Mouse (Mus musculus): ENCODE measurements around the gene Ushbp1.

Gene Ushbp1

GRCm38 (mm10) chr8:71394481-71394880 is 1.1 kb downstream of the Ushbp1 start:
- DNase-seq (ENCODE audit: low read depth, low spot score), result no peak

DNA sequence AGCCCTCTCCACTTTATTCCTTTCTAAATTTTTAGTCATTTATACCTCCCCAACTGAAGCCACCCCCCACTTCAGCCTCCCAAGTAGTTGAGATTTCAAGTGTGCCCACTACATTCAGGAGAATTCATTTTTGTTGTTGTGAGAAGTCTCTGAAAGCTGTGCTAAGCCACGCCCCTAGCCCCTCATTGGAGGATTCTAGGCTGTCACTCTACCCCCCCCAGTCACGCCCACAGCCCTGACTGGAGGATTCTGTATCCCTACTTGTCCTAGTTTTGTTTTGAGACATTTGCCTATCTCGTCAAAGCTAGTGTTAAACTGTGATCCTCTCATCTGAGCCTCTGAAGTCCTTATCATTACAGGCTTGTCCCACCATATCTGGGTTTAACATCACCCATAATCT is 2.7 kb downstream of the Ushbp1 start:
- peak; percentile 70 for DNase-seq (ENCODE audit: low read depth, low spot score)

GRCm38 (mm10) chr8:71392391-71392790 is 3.2 kb downstream of the Ushbp1 start:
- no peak for DNase-seq (ENCODE audit: low read depth, low spot score)

- no peak for DNase-seq (ENCODE audit: low read depth, low spot score)
These were observed 3.9 kb downstream of the Ushbp1 start for GRCm38 (mm10) chr8:71391696-71392095.

- no peak for DNase-seq (ENCODE audit: low read depth, low spot score)
These were observed 7.3 kb downstream of the Ushbp1 start for GRCm38 (mm10) chr8:71388267-71388666.

GRCm38 (mm10) chr8:71385212-71385835 is 10.3 kb downstream of the Ushbp1 start:
- peak; percentile 92 for DNase-seq (ENCODE audit: low read depth, low spot score)

DNA sequence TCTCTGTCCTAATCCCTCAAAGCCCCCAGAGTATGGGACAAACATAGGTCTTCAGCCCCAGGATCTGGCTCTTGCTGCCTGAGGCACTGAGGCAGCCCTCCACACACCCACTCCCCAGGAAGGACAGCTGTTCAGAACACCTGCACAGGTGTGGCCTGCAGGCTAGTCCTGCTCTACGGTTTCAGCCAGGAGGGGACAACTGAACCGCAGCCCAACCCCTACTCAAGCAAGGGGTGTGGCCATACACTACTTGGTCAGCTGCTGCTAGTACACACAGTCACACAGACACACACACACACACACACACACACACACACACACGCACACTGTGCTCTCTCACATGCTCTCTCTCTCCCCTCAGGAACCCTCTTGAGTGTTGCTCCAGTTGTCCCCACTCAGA is 11.7 kb downstream of the Ushbp1 start:
- no peak for DNase-seq (ENCODE audit: low read depth, low spot score)

- DNase-seq (ENCODE audit: low read depth, low spot score), result no peak
These were observed 12.2 kb downstream of the Ushbp1 start for GRCm38 (mm10) chr8:71383396-71383795.

DNA sequence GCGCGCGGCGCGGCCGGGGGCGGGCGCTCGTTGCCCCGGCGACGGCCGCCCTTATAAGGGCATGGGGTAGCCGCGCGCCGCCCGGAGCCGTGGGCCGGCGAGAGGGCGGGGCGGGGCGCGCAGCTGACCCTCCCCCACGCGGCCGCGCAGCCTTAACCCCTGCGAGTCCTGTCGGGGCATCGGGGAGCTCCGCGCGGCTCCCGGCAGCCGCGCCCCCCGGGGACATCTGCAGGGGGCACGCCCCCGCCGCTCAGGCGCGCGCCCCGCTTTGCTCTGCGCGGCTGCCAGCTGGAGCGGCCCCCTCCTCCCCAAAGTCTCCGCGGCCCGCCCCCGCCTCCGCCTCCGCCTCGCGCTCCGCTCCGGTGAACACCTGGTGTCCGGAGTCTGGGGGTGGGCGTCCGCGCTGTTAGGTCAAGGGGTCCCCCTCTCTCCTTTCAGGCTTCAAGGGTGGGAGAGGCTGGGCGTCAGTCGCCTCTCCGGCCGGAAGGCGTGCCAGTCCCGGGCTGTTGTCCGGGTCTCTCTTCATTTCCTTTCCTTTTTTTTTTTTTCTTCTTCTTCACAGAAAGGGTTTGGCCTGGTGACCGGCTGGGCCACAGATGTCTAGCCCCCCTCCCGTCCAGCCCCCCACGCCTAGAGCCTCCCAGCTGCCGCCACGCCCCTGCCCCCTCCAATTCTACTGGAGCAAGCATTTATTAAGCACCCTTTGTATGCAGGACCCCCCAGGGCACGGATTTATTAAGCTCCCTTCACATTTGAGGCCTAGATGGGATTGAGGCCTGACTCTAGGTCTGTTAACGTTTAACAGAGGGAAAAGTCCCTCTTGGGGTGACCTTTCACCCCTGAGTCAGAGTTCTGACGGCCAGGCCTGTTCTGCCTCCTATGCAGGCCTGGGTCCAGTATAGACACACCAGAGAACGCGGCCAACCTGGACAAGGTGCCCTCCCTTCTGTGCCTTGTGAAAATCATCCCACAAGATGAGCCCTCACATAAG is 13.3 kb downstream of the Ushbp1 start:
- peak; percentile 84 for DNase-seq (ENCODE audit: low read depth, low spot score)

- DNase-seq (ENCODE audit: low read depth, low spot score), result peak; percentile 70
These were observed 14.1 kb downstream of the Ushbp1 start, which contains the start of gene Nr2f6 for GRCm38 (mm10) chr8:71381421-71381970. Gene Nr2f6 (minus strand): TSS chr8:71381960.

DNA sequence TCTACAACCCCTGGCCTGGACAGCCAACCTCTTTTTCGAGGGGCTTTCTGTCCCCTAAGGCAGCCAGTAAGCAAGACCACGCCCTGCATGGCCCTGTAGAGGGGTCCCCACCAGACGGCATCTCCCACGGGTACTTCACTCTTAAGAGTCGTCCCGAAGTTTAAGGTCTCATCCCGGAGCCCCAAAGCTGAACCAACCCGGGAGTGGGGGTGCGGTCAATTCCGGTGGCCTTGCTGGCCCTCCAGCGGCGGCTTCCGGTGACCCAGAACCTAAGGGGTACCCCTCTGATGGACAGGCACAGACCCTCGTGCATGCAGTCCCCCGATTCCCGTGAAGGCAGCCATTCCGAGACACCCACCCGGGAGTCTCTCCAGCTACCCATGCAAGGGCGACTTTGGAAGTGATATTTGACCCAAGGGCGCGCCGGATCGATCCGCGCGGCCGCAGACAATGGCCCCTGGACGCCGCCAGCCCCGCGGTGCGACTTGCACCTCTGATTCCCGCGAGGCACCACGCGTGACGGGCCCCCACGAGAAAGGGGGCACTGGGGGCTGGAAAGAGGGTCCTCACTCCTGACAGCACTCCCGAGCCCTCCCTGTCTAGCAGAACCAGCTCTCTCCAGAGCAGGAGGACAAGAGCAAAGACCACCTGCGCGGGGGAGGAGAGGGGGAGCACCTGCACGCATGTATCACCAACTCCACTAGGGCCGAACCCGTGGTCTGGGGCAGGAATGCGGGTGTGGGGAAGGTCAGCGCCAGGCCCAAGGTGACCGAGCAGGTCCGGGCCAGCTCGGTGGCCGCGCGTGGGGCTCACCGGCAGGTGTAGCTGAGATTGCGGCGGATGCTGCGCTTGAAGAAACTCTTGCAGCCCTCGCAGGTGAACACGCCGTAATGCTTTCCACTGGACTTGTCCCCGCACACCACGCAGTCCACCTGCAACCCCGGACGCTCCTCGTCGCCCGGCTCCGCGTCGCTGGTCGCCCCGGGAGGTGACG is 15.1 kb downstream of the Ushbp1 start:
- DNase-seq (ENCODE audit: low read depth, low spot score), result no peak

DNA sequence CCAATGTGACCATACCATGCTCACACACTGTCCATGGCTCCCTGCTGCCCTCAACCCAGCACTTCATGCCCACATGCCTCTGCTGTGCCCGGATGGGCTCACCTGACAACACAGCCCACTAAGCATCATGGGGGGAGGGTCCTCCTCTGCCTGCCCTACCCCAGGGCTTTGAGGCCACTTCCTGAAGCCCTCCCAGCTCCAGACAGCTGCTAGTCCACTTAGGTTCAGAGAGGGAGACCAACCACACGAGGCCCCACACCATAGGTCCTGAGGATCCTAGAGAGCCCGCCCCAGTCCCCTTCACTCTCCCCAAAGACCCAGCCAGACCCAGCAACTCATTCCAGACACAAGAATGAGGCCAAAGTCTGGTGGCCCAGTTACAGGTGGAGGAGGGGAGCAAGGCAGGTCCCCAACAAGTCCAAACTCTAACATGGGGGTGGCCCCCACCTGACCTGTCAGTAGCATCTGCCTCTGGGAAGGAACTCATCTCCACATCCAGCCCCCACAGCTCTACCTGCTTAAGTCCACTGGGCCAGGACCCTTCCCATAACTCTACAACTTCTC is 16.0 kb downstream of the Ushbp1 start:
- DNase-seq (ENCODE audit: low read depth, low spot score), result no peak

GRCm38 (mm10) chr8:71379008-71379407 is 16.6 kb downstream of the Ushbp1 start:
- no peak for DNase-seq (ENCODE audit: low read depth, low spot score)

- DNase-seq (ENCODE audit: low read depth, low spot score), result no peak
These were observed 19.1 kb downstream of the Ushbp1 start for GRCm38 (mm10) chr8:71376423-71377030.

GRCm38 (mm10) chr8:71375581-71376422 is 19.8 kb downstream of the Ushbp1 start:
- DNase-seq (ENCODE audit: low read depth, low spot score), result peak; percentile 95

DNA sequence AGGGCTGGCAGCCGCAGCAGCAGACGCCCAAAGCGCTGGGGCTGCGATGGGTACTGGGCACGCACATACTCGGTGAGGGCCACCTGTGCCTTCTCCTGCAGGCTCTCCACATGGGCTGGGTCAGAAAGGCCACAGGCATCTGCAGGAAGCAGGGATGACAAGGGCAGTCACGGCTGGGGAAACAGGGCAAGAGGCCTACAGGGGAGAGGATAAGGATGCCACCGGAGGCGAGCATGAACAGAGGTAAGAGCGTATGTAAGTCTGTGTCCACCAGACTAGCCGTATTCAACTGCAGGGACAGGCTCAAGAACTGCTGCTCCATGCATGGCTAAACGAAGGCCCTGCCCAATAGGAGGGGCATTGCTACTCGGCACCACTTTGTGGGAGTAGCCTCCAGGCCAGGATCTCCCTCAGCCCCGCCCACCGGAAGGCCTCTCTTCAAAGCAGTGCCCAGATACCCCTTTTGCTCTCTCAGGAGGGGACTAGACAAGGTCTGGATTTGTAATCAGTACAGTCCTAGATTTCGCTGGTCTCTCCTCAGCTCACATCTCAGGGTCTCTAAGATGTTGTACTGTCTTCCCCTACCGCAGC is 20.9 kb downstream of the Ushbp1 start:
- peak; percentile 59 for DNase-seq (ENCODE audit: low read depth, low spot score)

DNA sequence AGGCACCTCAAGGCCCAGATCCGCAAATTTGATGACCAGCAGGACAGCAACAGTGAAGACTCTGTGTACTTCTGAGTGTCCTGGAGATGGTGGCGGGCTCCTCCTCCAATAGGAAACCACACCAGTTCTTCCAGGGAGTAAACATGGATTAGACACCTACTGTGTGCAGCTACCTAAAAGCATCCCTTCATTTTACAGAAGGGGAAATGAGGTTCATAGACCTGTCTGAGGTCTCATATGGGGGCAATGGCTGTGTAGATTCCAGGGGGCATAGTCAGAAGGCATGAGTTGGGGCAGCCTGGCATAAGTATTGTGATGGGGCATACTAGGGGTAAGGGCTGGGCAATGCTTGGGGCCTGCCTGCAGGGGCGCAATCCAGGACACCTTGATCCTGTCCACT is 22.6 kb downstream of the Ushbp1 start:
- no peak for DNase-seq (ENCODE audit: low read depth, low spot score)

GRCm38 (mm10) chr8:71372427-71372826 is 23.2 kb downstream of the Ushbp1 start:
- no peak for DNase-seq (ENCODE audit: low read depth, low spot score)

DNA sequence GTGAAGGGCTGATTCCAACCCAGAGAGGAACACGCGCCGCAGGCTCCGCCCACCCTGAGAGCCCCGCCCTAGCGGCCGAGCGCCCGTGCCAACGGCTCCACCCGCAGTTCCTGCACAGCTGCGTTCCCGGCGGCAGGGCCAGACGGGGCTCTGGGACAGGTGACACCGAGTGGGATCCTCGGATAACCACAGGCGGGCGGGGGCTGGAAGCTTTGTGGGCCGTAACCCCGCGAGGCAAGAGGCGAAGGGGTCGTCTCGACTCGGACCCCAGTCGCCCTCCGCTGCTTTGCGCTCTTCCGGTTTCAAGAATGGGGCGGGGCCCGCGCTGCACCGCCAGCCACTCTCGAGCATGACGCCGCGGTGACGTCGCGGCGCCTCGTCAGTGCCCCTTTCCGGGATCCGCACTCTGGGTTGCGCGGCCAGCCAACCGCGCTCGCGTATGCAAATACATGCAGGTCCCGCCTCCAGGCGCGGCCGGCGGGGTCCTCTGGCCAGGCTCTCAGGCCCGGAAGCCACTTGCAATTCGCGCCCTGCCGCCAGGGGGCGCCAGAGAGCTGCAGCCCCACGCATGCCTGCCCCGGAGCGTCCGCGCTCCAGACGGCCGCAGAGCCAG is 24.3 kb downstream of the Ushbp1 start, which contains the start of gene Ocel1:
Ocel1 (plus strand) TSS at position 63 of the 613 bp plus-strand sequence.
- DNase-seq (ENCODE audit: low read depth, low spot score), result peak; percentile 100
